Mouse (Mus musculus): ENCODE results near the gene Bcl3.
A peak's percentile ranks its signal among the peaks of the same experiment; 100 is the strongest.

The Bcl3 gene

DNA sequence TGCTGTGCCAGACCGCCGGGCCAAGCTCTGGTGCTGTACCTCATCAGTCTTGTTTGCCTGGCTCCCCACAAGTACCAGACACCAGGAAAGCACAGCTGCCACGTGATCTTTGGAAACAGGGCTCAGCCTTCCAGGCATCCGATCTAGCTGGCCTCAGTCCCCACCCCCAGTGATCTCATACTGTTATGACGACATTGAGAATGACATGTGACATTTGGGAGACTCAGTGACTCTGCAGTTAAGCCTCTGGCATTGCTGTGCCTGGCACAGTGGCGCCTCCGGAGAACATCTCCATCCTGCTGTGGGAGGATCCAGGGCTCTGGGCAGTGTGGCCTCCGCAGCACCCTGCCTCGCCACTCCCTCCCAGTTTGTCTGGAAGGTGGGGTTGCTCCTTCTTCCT lies 9.3 kb upstream of the Bcl3 start:
- no peak for DNase-seq

DNA sequence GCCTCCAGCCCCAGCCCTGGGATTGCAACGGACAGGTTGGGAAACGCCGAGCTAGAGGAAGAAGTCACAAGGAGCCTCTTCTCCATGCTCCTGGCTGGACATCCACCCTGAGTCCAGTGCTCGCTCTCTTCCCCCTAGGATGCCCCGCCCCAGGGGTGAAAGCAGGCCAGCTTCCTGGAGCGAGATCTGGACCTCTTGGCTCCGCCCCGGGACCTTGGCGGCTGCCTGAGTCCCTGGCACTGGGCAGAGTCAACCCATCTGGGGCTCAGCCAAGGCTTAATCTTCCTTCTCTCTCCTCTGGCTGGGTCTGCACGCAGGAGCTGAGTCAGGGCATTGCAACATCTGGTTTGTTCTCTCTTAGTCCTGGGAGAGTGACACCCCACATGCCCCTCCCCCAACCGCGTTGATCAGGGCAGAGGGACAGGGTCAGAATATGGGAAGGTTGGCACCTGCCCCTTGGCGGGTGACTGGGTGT lies 8.1 kb upstream of the Bcl3 start:
- no peak for DNase-seq

DNA sequence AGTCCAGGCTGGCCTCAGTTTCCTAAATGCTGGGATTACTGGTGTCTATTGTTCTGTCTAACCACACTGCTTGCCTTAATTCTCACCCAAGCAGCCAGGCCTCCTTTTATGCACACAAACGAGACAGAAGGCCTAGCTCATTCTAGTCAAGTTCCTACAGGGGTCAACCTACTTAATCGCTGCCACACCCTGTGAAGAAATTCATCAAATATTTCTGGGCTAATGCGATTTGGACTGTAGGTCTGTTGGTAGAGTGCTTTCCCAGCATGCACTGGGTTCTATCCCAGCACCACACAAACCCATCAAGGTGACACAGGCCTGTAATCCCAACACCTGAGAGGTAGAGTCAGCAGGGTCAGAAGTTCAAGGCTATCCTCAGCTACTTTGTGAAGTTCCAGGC lies 7.1 kb upstream of the Bcl3 start:
- no peak for DNase-seq

DNA sequence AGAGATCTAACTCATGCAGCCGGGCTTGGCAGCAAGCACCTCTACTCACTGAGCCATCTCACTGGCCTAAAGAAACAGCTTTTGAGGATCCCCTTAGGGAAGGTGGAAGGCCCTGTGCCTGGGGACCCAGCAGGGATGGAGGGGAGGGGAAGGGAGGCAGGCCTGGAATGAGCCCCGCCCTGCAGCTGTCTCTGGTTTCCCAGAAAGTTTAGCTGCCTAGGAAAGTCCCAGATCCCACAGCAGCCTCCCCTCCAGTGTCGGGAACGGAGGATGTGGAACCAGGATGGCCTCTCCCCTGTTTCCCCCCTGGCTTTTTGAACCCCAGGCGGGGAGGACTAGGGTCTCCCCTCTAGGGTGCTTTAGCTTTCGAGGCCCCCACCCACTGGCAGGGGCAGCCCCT lies 4.2 kb upstream of the Bcl3 start:
- no peak for DNase-seq

DNA sequence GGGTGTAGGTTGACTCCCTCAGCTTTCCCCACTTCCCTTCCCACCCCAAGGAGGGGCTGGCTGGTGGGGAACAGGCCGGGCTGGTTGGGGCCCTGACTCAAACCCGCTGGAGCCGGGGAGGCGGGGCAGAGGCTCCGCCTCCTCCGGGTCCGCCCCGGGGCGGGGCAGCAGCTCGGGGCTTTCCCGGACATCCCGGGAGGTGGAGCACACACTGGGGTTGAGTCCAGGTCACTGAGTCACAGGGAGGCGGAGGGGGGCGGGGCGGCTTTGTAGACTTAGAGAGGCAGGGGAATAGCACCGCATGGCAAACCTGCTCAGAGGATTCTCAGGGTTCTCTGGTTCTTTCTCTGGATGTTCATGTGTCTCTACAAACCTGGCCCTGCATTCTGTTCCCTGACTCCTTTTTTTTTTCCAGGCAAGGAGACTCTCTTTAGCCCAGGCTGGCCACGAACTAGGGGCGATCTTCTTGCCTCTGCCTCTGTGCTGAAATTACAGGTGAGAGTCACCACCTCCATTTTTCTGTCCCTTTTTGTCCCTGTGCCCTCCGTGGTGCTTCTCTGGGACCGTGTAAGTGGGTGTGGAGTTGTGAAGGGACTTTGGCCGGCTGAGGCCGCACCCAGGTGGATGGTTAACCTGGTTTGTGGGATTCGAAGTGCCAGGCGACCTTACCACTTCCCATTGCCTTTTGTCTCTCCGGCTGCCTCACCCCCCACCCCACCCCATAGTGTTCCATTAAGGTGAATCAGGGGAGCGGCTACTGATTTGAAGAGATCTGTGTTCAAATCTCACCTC lies 1.8 kb upstream of the Bcl3 start:
- peak; percentile 42 for DNase-seq

DNA sequence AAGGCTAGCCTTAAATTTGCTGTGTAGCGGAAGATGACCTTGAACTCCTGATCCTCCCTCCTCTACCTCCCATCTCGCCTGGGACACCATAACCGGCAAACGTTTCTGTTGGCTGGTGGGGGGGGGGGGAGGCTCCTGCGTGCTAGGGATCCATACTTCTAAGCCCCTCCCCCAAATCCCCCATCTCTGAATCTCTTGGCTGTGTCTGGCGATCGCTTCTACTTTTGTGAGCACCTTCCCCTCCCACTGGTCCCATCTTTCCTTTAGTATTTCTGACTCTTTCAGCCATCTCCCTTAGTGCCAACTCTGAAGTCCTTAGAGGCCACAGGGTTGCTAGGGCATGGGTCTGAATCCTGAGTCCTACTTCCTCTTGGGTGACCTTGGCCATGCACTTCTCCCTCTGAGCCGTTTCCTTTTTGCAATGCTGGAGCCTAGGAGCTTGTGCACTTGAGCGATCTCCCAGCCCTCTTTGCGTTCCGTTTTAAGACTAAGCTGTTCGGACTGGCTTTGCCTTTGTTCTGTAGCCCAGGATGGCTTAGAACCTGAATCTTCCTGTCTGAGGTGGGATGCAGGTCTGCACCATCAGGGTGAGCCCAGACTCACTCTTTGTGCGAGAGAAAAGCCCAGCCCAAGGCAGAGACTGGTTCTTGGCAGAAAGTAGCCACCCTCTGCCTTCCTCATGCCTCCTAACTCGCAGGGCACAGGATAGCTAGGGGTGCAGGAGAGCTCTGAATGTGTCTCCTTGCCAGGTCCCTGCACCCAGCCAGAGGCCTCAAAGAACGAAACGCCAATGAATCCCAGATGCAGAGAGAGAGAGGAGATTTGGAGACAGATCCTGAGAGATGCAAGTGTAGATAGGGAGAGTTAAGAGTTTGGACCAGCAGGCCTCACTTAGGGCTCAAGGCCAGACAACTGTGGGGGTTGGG lies 949 bp upstream of the Bcl3 start:
- DNase-seq, result no peak

DNA sequence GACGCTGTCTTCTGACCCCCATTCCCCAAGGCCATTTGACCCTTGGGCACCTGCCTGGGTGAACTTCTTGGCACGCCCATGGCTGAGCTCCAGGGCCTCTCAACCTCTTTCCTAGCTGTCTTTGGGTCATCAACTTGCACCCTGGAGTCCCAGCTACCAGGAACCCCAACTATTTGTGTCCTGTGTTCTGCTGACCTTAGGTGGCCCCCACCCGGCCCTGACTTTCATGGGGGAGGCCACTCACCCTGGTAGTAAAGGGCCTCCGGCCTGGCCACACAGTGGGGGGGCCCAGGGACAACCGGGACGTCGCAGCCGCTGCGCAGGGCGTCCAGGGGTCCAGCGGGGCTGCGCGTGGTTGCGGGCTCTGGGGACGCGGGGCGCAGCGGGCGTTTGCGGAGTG lies 377 bp downstream of the Bcl3 start:
- DNase-seq, result no peak

DNA sequence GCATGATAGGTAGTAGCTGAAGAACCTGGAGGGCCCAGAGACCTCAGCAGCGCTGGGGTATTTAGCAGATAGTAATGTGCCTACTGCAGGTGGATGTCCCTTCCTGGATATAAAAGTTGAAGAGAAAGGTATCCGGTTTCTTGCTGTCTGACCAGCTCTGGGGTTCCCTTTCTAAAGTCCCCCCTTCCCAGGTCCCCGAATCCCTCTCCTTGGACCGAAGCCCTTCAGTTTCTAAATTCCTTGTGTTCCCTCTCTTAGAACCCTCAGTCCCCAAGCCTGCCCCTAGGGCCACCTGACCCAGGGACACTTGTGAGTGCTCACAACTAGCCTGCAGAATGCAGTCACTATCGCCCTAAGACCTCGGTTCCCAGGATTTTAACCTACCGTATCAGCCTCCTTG lies 937 bp downstream of the Bcl3 start:
- no peak for DNase-seq

DNA sequence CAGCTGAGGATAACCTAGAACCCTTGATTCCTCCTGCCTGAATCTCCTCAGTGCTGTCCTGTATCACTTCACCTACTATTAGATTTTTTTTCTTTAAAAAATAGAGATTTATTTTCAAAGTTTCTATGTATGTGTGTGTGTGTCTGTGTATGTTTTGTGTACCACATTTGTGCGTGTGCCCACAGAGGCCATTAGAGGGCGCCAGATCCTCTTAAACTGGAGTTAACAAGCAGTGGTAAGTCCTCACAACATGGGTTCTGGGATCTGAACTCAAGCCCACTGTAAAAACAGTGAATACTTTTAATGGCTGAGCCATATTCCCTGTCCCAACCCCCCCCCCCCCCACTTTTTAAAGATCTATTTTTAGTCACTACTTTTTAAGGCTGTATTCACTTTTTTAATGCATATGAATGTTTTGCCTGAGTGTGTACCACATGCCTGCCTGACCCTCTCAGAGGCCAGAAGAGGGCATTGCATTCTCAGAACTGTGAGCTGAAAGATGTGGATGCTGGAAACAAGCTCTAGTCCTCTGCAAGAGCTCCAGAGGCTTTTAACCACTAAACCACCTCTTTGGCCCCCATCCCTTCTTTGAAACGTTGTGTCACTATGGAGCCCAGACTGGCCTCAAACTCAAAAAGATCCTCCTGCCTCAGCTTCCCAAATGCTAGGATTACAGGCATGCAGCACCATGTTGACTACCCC lies 2.1 kb downstream of the Bcl3 start:
- DNase-seq, result no peak

DNA sequence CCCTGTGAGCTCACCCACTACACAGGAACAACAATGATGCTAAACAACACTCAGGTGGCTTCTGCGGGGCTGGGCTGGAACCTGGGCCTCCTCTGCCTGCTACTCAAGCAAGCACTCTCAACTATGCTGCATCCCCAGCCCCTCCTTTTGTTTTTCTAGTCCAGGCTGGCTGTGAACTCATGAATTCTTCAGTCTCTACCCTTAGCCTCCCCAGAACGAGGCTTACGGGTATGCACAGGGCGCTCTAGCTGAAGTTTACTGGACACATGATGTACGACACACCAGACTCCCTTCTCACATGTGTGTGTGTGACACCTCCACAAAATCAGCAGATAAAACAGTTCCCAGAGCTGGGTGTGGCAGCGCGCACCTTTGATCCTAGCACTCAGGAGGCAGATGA lies 3.7 kb downstream of the Bcl3 start:
- no peak for DNase-seq

DNA sequence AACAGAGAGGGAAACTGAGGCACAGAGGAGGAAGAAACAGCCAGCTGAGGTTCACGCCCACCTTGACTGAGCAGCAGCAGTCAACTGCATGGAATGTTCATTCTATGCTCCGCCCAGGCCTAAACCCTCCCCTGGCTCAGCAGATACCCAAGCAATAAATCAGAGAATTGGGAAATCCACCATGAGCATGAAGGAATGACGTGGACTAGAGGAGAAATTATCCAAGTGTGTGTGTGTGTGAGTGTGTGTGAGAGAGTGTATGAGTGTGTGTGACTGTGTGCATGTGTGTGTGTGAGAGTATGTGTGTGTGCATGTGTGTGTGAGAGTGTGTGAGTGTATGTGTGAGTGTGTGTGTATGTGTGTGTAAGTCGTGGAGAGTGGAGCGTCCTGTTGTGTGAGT lies 4.1 kb downstream of the Bcl3 start:
- DNase-seq, result no peak

DNA sequence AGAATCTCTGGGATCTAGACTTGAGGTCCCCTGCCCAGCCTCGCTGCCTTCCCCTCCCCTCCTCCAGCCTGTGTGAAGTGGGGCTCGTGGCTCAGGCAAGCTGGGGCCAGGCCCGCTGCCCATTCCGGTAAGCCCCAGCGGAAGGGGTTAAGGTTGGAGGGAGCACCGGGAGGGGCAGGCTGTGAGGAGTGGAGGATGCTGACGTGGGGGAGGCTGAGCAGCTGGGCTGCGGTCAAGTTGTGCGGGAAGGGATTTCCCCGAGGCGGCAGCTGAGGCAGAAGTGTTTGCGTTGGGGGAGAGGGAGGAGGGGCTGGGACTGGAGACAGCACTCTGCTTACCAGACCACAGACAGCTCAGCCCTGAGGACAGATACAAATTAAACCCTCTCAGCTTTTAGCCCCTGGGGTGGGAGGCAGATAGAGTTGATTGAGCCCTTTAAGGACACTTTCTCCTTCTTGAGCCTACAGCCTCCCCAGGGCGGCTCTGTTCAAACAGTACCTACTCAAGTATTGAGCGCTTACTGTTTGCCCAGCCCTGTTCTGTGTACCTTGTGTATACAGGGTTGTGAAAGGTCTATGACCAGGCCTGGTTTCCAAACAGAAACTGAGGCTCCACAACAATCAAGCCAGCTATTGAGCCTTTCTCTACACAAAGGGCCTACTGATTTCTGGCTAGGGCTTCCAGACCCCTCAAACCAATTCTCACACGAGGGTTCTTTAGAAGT lies 5.0 kb downstream of the Bcl3 start:
- DNase-seq, result peak; percentile 33

DNA sequence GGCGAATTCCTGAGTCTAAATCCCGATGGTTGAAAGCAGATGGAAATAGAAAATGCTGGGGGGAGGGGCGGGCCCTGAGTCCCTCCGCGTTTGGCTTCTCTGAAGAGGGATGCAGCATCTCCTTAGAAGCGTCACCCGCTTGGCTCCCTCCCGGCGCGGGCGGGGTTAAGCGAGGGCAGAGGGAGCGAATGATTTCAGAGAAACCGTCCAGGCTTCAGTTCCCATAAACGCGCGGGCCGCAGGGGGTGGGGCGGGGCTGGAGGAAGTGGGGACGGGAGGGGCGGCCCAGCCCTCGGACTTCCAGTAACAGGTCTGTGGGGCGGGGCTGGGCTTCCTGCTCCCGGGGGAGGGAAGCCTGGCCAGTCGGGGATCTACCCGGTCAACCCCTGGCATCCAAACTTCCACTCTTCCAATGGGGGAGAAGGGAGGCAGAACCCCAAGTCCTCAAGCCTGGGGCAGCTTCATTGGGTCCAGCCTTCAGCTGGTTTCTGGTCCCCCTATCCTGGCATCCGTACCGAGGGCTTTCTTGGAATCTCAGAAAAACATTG lies 6.3 kb downstream of the Bcl3 start:
- DNase-seq, result peak; percentile 68

DNA sequence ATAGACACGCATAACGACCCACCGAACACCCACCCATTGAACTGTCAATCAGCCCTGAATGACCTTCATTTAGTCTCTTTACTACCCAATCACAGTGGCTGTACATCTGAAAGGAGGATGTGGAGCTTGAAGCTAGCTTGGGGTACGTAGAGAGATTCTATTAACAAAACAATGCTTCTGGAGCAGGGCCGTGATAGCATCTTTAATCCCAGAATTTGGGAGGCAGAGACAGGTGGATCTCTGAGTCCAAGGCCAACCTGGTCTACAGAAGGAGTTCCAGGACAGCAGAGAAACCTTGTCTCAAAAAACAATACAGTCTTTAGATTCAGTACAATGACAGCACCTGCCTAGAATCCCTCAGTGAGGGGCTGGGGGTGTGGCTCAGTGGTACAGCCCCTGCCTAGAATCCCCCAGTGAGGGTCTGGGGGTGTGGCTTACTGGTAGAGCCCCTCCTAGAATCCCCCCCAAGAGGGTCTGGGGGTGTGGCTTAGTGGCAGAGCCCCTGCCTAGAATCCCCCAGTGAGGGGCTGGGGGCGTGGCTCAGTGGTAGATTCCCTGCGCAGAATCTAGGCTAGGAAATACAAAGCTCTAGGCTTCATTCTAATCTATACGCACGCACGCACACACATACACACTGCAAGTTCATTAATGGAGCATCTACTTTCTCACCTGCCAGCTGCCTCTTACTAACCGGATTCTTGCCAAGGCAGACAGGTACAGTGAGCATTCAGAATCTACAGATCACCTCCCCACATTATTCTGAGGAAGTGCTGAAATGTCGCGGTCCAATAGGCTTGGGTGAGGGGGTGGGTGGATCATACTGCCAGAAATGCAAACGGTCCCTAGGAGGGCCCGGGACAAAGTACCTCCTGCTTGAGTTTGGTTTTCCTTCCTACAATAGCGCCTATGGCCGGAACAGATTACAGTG lies 7.0 kb downstream of the Bcl3 start:
- DNase-seq, result no peak

DNA sequence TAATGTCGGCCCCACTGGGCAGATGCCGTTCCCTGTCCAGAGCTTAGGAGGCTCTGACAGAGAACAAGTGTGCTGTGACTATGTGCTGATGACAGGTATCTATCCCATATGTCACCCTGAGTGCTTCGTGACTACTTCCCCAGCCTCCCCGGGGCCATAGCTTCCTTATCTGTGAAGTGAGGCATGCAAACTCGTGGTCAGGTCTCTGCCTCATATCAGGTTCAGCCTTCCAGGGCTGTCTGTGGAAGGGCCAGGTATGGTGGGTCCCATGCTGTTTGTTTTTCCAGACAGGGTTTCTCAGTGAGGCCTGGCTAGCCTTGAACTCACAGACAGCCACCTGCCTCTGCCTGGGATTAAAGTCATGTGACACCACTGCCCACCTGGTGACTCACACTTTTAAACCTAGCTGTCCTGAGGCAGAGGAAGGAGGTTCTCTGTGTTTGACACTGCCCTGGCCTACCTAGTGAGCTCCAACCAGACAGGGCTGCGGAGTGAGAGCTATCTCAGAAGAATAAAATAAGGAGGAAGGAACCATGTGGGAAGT lies 8.9 kb downstream of the Bcl3 start:
- DNase-seq, result no peak

DNA sequence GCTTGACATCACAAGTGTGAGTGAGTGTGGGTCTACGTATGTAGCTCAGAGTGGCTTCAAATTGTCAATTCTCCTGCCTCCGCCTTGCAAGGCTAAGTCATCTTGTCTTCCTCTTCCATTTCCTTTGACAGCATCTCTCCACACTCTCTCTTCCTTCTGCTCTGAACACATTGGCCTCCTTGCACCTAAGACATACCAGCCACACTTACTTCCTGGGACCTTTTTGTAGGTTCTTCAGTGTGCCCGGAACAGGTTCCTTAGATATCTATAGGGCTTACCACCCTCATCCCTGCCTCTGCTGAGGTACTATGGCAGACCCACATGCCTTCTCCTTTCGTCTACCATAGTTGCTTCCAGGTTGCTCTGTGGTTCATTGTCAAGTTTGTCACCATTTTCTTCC lies 9.4 kb downstream of the Bcl3 start:
- no peak for DNase-seq

DNA sequence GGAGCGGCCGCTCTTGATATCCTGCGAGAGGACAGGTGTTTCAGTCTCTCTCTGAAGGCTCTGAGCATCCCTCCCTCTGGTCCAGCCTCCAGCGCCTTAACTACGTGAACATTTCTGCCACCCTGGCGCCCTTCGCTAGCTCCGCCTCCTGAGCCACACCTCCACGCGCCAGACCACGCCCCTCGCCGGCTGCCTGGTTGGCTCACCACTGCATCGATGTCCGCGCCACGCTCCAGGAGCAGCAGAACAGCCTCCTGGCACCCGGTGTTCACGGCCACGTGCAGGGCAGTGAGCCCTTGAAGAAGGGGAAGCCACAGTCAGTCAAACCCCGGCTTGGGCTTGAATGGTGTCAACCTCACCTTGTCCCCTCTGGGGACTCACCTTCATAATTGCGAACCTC lies 11.5 kb downstream of the Bcl3 start:
- no peak for DNase-seq

DNA sequence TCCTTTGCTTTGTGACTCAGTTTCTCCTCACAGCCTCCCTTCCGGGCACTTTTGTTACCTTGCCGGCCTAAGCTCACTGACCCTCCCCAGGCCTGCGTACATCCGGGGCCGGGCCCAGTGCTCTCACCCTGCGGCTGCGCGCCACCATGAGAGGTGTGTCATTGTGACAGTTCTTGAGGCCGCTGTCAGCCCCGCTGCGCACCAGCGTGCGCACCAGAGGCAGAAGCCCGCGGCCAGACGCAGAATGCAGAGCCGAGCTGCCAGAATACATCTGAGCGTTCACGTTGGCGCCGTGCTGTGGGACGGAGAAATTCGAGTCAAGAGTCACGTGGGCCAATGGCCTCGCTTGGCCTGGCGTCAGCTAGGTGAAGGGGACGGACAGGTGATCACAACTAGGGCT lies 13.2 kb downstream of the Bcl3 start:
- DNase-seq, result peak; percentile 38

DNA sequence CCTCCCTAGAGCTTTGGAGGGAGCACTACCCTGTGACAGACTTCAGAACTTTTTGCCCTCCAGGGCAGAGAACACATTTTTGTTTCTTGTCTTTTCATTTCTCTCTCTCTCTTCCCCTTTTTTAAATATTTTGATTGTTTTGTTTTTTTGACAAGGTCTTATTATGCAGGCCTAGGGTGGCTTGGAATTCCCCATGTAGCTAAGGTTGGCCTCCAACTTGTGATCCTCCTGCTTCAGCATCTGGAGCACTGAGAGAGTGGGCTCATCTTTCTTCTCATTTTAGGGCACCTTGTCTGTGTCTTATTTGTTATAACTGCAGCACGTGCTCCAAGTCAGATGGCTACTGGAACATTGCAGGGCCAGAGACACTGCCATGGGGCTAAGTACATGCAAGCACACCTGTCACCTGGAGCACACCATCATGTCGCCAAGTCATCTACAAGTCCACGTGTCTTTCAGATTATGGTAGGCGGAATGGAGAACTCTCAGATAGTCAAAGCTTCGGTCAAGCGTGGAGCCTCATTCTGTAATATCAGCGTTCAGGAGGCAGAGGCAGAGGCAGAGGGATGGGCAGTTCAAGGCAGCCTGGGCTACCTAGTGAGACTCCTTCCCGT lies 16.1 kb downstream of the Bcl3 start:
- no peak for DNase-seq

DNA sequence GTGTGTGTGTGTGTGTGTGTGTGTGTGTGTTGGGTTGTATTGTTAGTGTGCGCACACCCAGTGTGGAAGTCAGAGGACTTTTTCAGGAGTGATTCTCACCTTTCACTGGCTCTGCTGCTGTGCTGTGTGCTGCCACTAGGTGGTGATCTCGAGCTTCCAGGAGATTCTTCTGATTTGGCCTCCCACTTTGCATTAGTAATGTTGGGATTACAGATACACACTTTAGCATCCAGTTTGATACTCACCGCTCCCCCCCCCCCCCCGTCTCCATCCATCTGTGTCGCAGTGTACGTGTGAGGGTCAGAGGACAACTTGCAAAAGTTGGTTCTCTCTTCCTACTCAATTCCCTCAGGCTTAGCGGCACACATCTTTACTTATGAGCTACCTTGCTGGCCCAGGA lies 19.6 kb downstream of the Bcl3 start:
- peak; percentile 71 for DNase-seq

DNA sequence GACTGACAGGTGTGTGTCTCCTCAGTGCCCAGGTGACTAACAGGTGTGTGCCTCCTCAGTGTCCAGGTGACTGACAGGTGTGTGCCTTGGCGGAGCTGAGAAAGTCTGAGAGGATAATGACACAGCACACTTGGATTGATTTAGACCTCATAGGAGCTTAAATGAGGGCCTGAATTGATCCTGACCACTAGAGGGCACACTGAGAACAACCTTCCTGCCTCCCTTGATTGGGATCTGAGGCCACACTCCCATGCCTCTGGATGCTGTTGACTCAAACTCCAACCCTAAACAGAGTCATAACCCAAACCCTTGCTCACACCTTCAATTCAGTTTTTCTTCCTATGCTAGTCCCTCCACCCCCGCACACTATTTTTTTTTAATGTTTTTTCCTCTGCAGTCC lies 21.8 kb downstream of the Bcl3 start:
- DNase-seq, result no peak
